Mouse (Mus musculus): Measurements from ENCODE around the gene BC107364. TPM values are rescaled to one million over a fixed set of nuclear protein-coding genes. Genes with fewer than 3 reads are reported as not detected.
"Not testable (repeated sequence)": the region's sequence is repeated elsewhere in the genome, so short reads cannot be mapped to it uniquely, and the experiment has no call there.

Gene BC107364
- 0.09 and 0.32 TPM in 2 replicates for polyA plus RNA-seq (2012; rRNA removed)

GRCm38 (mm10) chr3:96452262-96452661, at the start of gene BC107364:
Gene BC107364 (minus strand): TSS chr3:96452306.
- H3K27me3 ChIP-seq (ENCODE audit: control insufficient read depth, insufficient read depth, low read length); DNase-seq; H3K36me3 ChIP-seq (ENCODE audit: control insufficient read depth, insufficient read depth, low read length); H3K27ac ChIP-seq (ENCODE audit: control insufficient read depth, insufficient read depth, low read length); H3K4me1 ChIP-seq (replicated peaks; ENCODE audit: control insufficient read depth, insufficient read depth, low read length); H3K4me3 ChIP-seq (ENCODE audit: control insufficient read depth, insufficient read depth, low read length): not testable (repeated sequence)
- no CpG with 5 or more reads among the region's 48 CpGs for WGBS

GRCm38 (mm10) chr3:96501391-96502115, 49.4 kb upstream of the BC107364 start:
- no peak for TF ChIP-seq CTCF (IDR thresholded peaks at IDR 0.05; ENCODE audit: borderline replicate concordance, control insufficient read depth, extremely low read depth, insufficient read depth, low read length, poor library complexity)
- no peak for TF ChIP-seq POLR2A (IDR thresholded peaks at IDR 0.05; ENCODE audit: control insufficient read depth, extremely low read depth, insufficient read depth, low read length, poor library complexity)
- H3K4me1 ChIP-seq (replicated peaks; ENCODE audit: control insufficient read depth, insufficient read depth, low read length) = peaks cover 4% of the 10 kb centered on the region
- no peaks in the 10 kb centered on the region for H3K36me3 ChIP-seq (ENCODE audit: control insufficient read depth, insufficient read depth, low read length)
- peak; percentile 78 for DNase-seq
- under 1% methylated on average over 32 of the region's 32 CpGs for WGBS
- H3K27me3 ChIP-seq (ENCODE audit: control insufficient read depth, insufficient read depth, low read length) = no peaks in the 10 kb centered on the region
- peak overlapping the region; percentile 72 for H3K27ac ChIP-seq (ENCODE audit: control insufficient read depth, insufficient read depth, low read length)
- peak overlapping the region; percentile 57 for H3K4me3 ChIP-seq (ENCODE audit: control insufficient read depth, insufficient read depth, low read length)

GRCm38 (mm10) chr3:96500691-96501265, 48.7 kb upstream of the BC107364 start:
- peak overlapping the region; percentile 96 for H3K27ac ChIP-seq (ENCODE audit: control insufficient read depth, insufficient read depth, low read length)
- H3K4me3 ChIP-seq (ENCODE audit: control insufficient read depth, insufficient read depth, low read length) = peak overlapping the region; percentile 73
- WGBS = under 1% methylated on average over 19 of the region's 19 CpGs
- H3K4me1 ChIP-seq (replicated peaks; ENCODE audit: control insufficient read depth, insufficient read depth, low read length) = peaks cover 4% of the 10 kb centered on the region
- TF ChIP-seq POLR2A (IDR thresholded peaks at IDR 0.05; ENCODE audit: control insufficient read depth, extremely low read depth, insufficient read depth, low read length, poor library complexity) = no peak
- TF ChIP-seq CTCF (IDR thresholded peaks at IDR 0.05; ENCODE audit: borderline replicate concordance, control insufficient read depth, extremely low read depth, insufficient read depth, low read length, poor library complexity) = no peak
- peak; percentile 85 for DNase-seq
- no peaks in the 10 kb centered on the region for H3K27me3 ChIP-seq (ENCODE audit: control insufficient read depth, insufficient read depth, low read length)
- no peaks in the 10 kb centered on the region for H3K36me3 ChIP-seq (ENCODE audit: control insufficient read depth, insufficient read depth, low read length)

GRCm38 (mm10) chr3:96500289-96500621, 48.1 kb upstream of the BC107364 start:
- WGBS = under 1% methylated on average over 17 of the region's 17 CpGs
- Histone ChIP-seq H3K27ac (ENCODE audit: control insufficient read depth, insufficient read depth, low read length) (peak overlapping the region; percentile 96), H3K36me3 (ENCODE audit: control insufficient read depth, insufficient read depth, low read length) (no peaks in the 10 kb centered on the region), H3K4me3 (ENCODE audit: control insufficient read depth, insufficient read depth, low read length) (peak overlapping the region; percentile 73), H3K4me1 (replicated peaks; ENCODE audit: control insufficient read depth, insufficient read depth, low read length) (peaks cover 4% of the 10 kb centered on the region), H3K27me3 (ENCODE audit: control insufficient read depth, insufficient read depth, low read length) (no peaks in the 10 kb centered on the region)
- no peak for TF ChIP-seq POLR2A (IDR thresholded peaks at IDR 0.05; ENCODE audit: control insufficient read depth, extremely low read depth, insufficient read depth, low read length, poor library complexity)
- no peak for TF ChIP-seq CTCF (IDR thresholded peaks at IDR 0.05; ENCODE audit: borderline replicate concordance, control insufficient read depth, extremely low read depth, insufficient read depth, low read length, poor library complexity)
- DNase-seq = peak; percentile 85

GRCm38 (mm10) chr3:96499481-96500288, 47.6 kb upstream of the BC107364 start:
- H3K27me3 ChIP-seq (ENCODE audit: control insufficient read depth, insufficient read depth, low read length) = no peaks in the 10 kb centered on the region
- peak; percentile 78 for DNase-seq
- under 1% methylated on average over 36 of the region's 36 CpGs for WGBS

GRCm38 (mm10) chr3:96498476-96499245, 46.6 kb upstream of the BC107364 start:
- 93% methylated on average over 4 of the region's 4 CpGs for WGBS
- TF ChIP-seq CTCF (IDR thresholded peaks at IDR 0.05; ENCODE audit: borderline replicate concordance, control insufficient read depth, extremely low read depth, insufficient read depth, low read length, poor library complexity) (no peak), POLR2A (IDR thresholded peaks at IDR 0.05; ENCODE audit: control insufficient read depth, extremely low read depth, insufficient read depth, low read length, poor library complexity) (no peak)

More at GRCm38 (mm10) chr3:96499481-96500288, 47.6 kb upstream of the BC107364 start:
- H3K36me3 ChIP-seq (ENCODE audit: control insufficient read depth, insufficient read depth, low read length) = no peaks in the 10 kb centered on the region
- peak overlapping the region; percentile 73 for H3K4me3 ChIP-seq (ENCODE audit: control insufficient read depth, insufficient read depth, low read length)
- peaks cover 4% of the 10 kb centered on the region for H3K4me1 ChIP-seq (replicated peaks; ENCODE audit: control insufficient read depth, insufficient read depth, low read length)
- H3K27ac ChIP-seq (ENCODE audit: control insufficient read depth, insufficient read depth, low read length) = peak overlapping the region; percentile 78
- TF ChIP-seq POLR2A (IDR thresholded peaks at IDR 0.05; ENCODE audit: control insufficient read depth, extremely low read depth, insufficient read depth, low read length, poor library complexity) (no peak), CTCF (IDR thresholded peaks at IDR 0.05; ENCODE audit: borderline replicate concordance, control insufficient read depth, extremely low read depth, insufficient read depth, low read length, poor library complexity) (no peak)

More at GRCm38 (mm10) chr3:96498476-96499245, 46.6 kb upstream of the BC107364 start:
- H3K27me3 ChIP-seq (ENCODE audit: control insufficient read depth, insufficient read depth, low read length) = no peaks in the 10 kb centered on the region
- peaks cover 4% of the 10 kb centered on the region for H3K4me1 ChIP-seq (replicated peaks; ENCODE audit: control insufficient read depth, insufficient read depth, low read length)
- no peaks in the 10 kb centered on the region for H3K36me3 ChIP-seq (ENCODE audit: control insufficient read depth, insufficient read depth, low read length)
- H3K4me3 ChIP-seq (ENCODE audit: control insufficient read depth, insufficient read depth, low read length) = no peak overlapping the region
- DNase-seq = no peak
- H3K27ac ChIP-seq (ENCODE audit: control insufficient read depth, insufficient read depth, low read length) = no peak overlapping the region

Data from thymus, adult 2 months (tissue).